Mouse (Mus musculus): Measurements from ENCODE around the gene Slc48a1. TPM values are rescaled to one million over a fixed set of nuclear protein-coding genes. Genes with fewer than 3 reads are reported as not detected.

Gene Slc48a1
- polyA plus RNA-seq, 2 experiments: 35.0 to 73.9 TPM

- Histone ChIP-seq H3K27ac (no peak within 1 kb of the TSS), H3K9ac (replicated peaks) (no peak within 1 kb of the TSS), H3K4me3 (ENCODE audit: insufficient read depth in 1 of 2, low read depth in 2 of 2, low read length in 2 of 2) (peak within 1 kb of the TSS; percentile 28 to 30), H3K4me2 (ENCODE audit: low read depth) (peak within 1 kb of the TSS; percentile 66), H3K9me3 (ENCODE audit: control insufficient read depth, low read length) (no peaks in the 10 kb centered on the region), H3K36me3 (replicated peaks; ENCODE audit: control insufficient read depth, insufficient read depth, low read depth) (no peaks in the 10 kb centered on the region), H3K4me1 (replicated peaks; ENCODE audit: control insufficient read depth in 2 of 2, insufficient read depth in 2 of 2, low read length in 1 of 2) (peaks cover 0 to 3% of the 10 kb centered on the region in 2 experiments; a peak in 2 of 4 replicates), H3K27me3 (ENCODE audit: control insufficient read depth, insufficient read depth, low read length) (peaks cover 37% of the 10 kb centered on the region)
- ATAC-seq (ENCODE audit: insufficient read depth): peak; percentile 60
- TF ChIP-seq CTCF (IDR thresholded peaks at IDR 0.05; ENCODE audit: low read depth): peak; percentile 69
- no peak for TF ChIP-seq EP300 (IDR thresholded peaks at IDR 0.05; ENCODE audit: low read depth)
- DNase-seq (ENCODE audit: low read depth in 3 of 3, low spot score in 3 of 3): no peak
- 1% methylated on average over 43 of the region's 44 CpGs for WGBS (ENCODE audit: insufficient replicate concordance)
These were observed 10.8 kb upstream of the Slc48a1 start, which contains the start of gene Rapgef3 for GRCm38 (mm10) chr15:97767280-97768186. Rapgef3 (minus strand) TSS chr15:97767972.

GRCm38 (mm10) chr15:97768192-97768591 lies 10.1 kb upstream of the Slc48a1 start:
- ATAC-seq (ENCODE audit: insufficient read depth) (no peak), DNase-seq (ENCODE audit: low read depth in 3 of 3, low spot score in 3 of 3) (no peak)
- Histone ChIP-seq H3K9me3 (ENCODE audit: control insufficient read depth, low read length) (no peaks in the 10 kb centered on the region), H3K4me2 (ENCODE audit: low read depth) (peak overlapping the region; percentile 66), H3K4me3 (ENCODE audit: insufficient read depth in 1 of 2, low read depth in 2 of 2, low read length in 2 of 2) (peak overlapping the region; percentile 20 to 28), H3K27ac (no peak overlapping the region), H3K36me3 (replicated peaks; ENCODE audit: control insufficient read depth, insufficient read depth, low read depth) (no peaks in the 10 kb centered on the region), H3K4me1 (replicated peaks; ENCODE audit: control insufficient read depth in 2 of 2, insufficient read depth in 2 of 2, low read length in 1 of 2) (peaks cover 0 to 8% of the 10 kb centered on the region in 2 experiments; a peak in 2 of 4 replicates), H3K9ac (replicated peaks) (no peak overlapping the region), H3K27me3 (ENCODE audit: control insufficient read depth, insufficient read depth, low read length) (peaks cover 37% of the 10 kb centered on the region)
- TF ChIP-seq CTCF (IDR thresholded peaks at IDR 0.05; ENCODE audit: low read depth): no peak; the same call in 1 of the 2 replicates
- under 1% methylated on average over 18 of the region's 18 CpGs for WGBS (ENCODE audit: insufficient replicate concordance)

GRCm38 (mm10) chr15:97770280-97770679 lies 8.0 kb upstream of the Slc48a1 start:
- 71% methylated on average over 8 of the region's 8 CpGs for WGBS (ENCODE audit: insufficient replicate concordance)
- H3K9ac ChIP-seq (replicated peaks): no peak overlapping the region
- no peaks in the 10 kb centered on the region for H3K9me3 ChIP-seq (ENCODE audit: control insufficient read depth, low read length)
- DNase-seq (ENCODE audit: low read depth in 3 of 3, low spot score in 3 of 3): no peak
- ATAC-seq (ENCODE audit: insufficient read depth): no peak
- no peak overlapping the region for H3K4me3 ChIP-seq (ENCODE audit: insufficient read depth in 1 of 2, low read depth in 2 of 2, low read length in 2 of 2)
- H3K27ac ChIP-seq: no peak overlapping the region
- peaks cover 0 to 12% of the 10 kb centered on the region in 2 experiments; a peak in 2 of 4 replicates for H3K4me1 ChIP-seq (replicated peaks; ENCODE audit: control insufficient read depth in 2 of 2, insufficient read depth in 2 of 2, low read length in 1 of 2)
- no peak overlapping the region for H3K4me2 ChIP-seq (ENCODE audit: low read depth)
- H3K27me3 ChIP-seq (ENCODE audit: control insufficient read depth, insufficient read depth, low read length): peaks cover 37% of the 10 kb centered on the region
- no peaks in the 10 kb centered on the region for H3K36me3 ChIP-seq (replicated peaks; ENCODE audit: control insufficient read depth, insufficient read depth, low read depth)
- no peak for TF ChIP-seq CTCF (IDR thresholded peaks at IDR 0.05; ENCODE audit: low read depth)
- TF ChIP-seq EP300 (IDR thresholded peaks at IDR 0.05; ENCODE audit: low read depth): no peak

GRCm38 (mm10) chr15:97773108-97773507 lies 5.2 kb upstream of the Slc48a1 start:
- DNase-seq (ENCODE audit: low read depth in 3 of 3, low spot score in 3 of 3): no peak
- H3K9ac ChIP-seq (replicated peaks): no peak overlapping the region
- peaks cover 12% of the 10 kb centered on the region for H3K27me3 ChIP-seq (ENCODE audit: control insufficient read depth, insufficient read depth, low read length)
- 29% methylated on average over 5 of the region's 5 CpGs for WGBS (ENCODE audit: insufficient replicate concordance)
- H3K4me2 ChIP-seq (ENCODE audit: low read depth): no peak overlapping the region
- no peaks in the 10 kb centered on the region for H3K9me3 ChIP-seq (ENCODE audit: control insufficient read depth, low read length)
- H3K36me3 ChIP-seq (replicated peaks; ENCODE audit: control insufficient read depth, insufficient read depth, low read depth): no peaks in the 10 kb centered on the region
- TF ChIP-seq EP300 (IDR thresholded peaks at IDR 0.05; ENCODE audit: low read depth) (no peak), CTCF (IDR thresholded peaks at IDR 0.05; ENCODE audit: low read depth) (no peak)
- H3K27ac ChIP-seq: no peak overlapping the region
- peaks cover 0 to 12% of the 10 kb centered on the region in 2 experiments; a peak in 2 of 4 replicates for H3K4me1 ChIP-seq (replicated peaks; ENCODE audit: control insufficient read depth in 2 of 2, insufficient read depth in 2 of 2, low read length in 1 of 2)
- peak; percentile 27 for ATAC-seq (ENCODE audit: insufficient read depth)
- H3K4me3 ChIP-seq (ENCODE audit: insufficient read depth in 1 of 2, low read depth in 2 of 2, low read length in 2 of 2): no peak overlapping the region

GRCm38 (mm10) chr15:97773961-97774370 lies 4.4 kb upstream of the Slc48a1 start:
- no peaks in the 10 kb centered on the region for H3K36me3 ChIP-seq (replicated peaks; ENCODE audit: control insufficient read depth, insufficient read depth, low read depth)
- H3K9me3 ChIP-seq (ENCODE audit: control insufficient read depth, low read length): no peaks in the 10 kb centered on the region
- peak; percentile 38; the same call in 1 of the 2 replicates for ATAC-seq (ENCODE audit: insufficient read depth)
- no peak for DNase-seq (ENCODE audit: low read depth in 3 of 3, low spot score in 3 of 3)
- peaks cover 9% of the 10 kb centered on the region for H3K27me3 ChIP-seq (ENCODE audit: control insufficient read depth, insufficient read depth, low read length)
- H3K4me3 ChIP-seq (ENCODE audit: insufficient read depth in 1 of 2, low read depth in 2 of 2, low read length in 2 of 2): no peak overlapping the region
- H3K27ac ChIP-seq: no peak overlapping the region
- WGBS (ENCODE audit: insufficient replicate concordance): 24% methylated on average over 5 of the region's 5 CpGs
- H3K9ac ChIP-seq (replicated peaks): no peak overlapping the region
- no peak overlapping the region for H3K4me2 ChIP-seq (ENCODE audit: low read depth)
- no peak for TF ChIP-seq CTCF (IDR thresholded peaks at IDR 0.05; ENCODE audit: low read depth)
- TF ChIP-seq EP300 (IDR thresholded peaks at IDR 0.05; ENCODE audit: low read depth): no peak
- H3K4me1 ChIP-seq (replicated peaks; ENCODE audit: control insufficient read depth in 2 of 2, insufficient read depth in 2 of 2, low read length in 1 of 2): peaks cover 0 to 12% of the 10 kb centered on the region in 2 experiments; a peak in 2 of 4 replicates

All from liver, embryonic 14.5 days (tissue).